Comparison of ENCODE assay signal across 9 mouse cellular contexts in the genomic region with DNA sequence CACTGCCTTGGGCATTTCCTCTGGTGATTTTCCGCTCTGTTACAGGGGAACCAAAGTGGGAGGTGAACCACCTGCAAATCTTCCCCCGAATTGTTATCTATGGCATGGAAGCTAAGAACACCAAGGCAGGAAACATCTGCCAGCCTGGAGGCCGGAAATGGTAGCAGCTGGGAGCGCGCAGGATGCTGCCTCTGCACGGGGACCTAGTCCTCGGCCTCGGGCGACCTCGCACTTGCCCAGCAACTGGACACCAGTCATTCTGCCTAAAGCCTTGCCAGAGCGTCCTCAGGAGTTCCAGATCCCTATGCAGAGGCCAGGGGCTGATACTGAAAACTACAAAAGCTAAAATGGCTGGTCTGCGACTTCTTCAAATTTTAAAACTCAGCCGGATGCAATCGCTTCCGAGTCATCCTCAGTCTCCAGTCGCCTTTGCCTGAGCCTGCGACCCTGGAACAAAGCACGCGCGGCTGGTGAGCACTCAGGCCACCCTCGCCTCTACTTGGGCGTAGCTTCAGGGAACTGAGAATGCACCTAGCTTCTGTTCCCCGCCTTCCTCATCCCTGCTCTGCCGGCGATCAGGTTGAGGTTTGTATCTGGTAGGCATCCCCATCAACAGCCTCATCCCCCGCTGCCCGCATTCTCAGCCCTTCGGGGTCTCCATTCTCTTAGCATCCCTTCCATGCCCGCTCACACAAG. TPM values are rescaled to one million over a fixed set of nuclear protein-coding genes. Genes with fewer than 3 reads are reported as not detected.
DNase-seq lines count a peak whose midpoint lies in the region; ATAC-seq lines count a peak whose summit lies in the region.
"Had no signal": no experiment of that assay in that cellular context is flagged by ENCODE, and none has a peak within 500 bp of the region (broad histone marks: within the 10 kb centered on the region; RNA-seq: fewer than 3 reads in every experiment).

No protein-coding gene starts in this region.

- 3% methylated on average over 29 of the region's 29 CpGs for WGBS in embryonic facial prominence, embryonic 13.5 days
- WGBS in hindbrain, embryonic 11.5 days = 3% methylated on average over 29 of the region's 29 CpGs
- 4% methylated on average over 29 of the region's 29 CpGs for WGBS in limb, embryonic 10.5 days
- 2% methylated on average over 29 of the region's 29 CpGs for WGBS in neural tube, embryonic 13.5 days

- 0 out of 2 replicates have a peak, but pooled peaks have one; percentile 26 for ATAC-seq in embryonic facial prominence, embryonic 13.5 days (ENCODE audit: insufficient number of reproducible peaks, insufficient read depth, low FRiP score, low TSS enrichment, low read depth)
- peak; percentile 41 for ATAC-seq in hindbrain, embryonic 11.5 days (ENCODE audit: low FRiP score)
- ATAC-seq in neural tube, embryonic 13.5 days (ENCODE audit: low read depth) = peak; percentile 13

- intact Hi-C loops in gastrocnemius, postnatal 14 days (cut with DNase I; ENCODE audit: low total_unique reads) = no loop called here
- intact Hi-C loops in gastrocnemius, postnatal 36 days (cut with DNase I) = no loop called here

- no peaks in the 10 kb centered on the region for H3K36me3 ChIP-seq in embryonic facial prominence, embryonic 13.5 days
- no peaks in the 10 kb centered on the region for H3K36me3 ChIP-seq in hindbrain, embryonic 11.5 days (ENCODE audit: control insufficient read depth, insufficient read depth, low read length)
- H3K36me3 ChIP-seq in limb, embryonic 10.5 days = no peaks in the 10 kb centered on the region
- H3K36me3 ChIP-seq in neural tube, embryonic 13.5 days = no peaks in the 10 kb centered on the region

- peak overlapping the region; percentile 47 for H3K4me3 ChIP-seq in embryonic facial prominence, embryonic 13.5 days
- peak overlapping the region; percentile 50 for H3K4me3 ChIP-seq in hindbrain, embryonic 11.5 days (ENCODE audit: low read depth, low read length)
- H3K4me3 ChIP-seq in limb, embryonic 10.5 days = peak overlapping the region; percentile 58
- H3K4me3 ChIP-seq in neural tube, embryonic 13.5 days = peak overlapping the region; percentile 76

- H3K4me2 ChIP-seq in embryonic facial prominence, embryonic 13.5 days = peak overlapping the region; percentile 88
- H3K4me2 ChIP-seq in hindbrain, embryonic 11.5 days (replicated peaks; ENCODE audit: low read depth, low read length) = peak overlapping the region; percentile 83
- peak overlapping the region; percentile 74 for H3K4me2 ChIP-seq in neural tube, embryonic 13.5 days

- no peaks in the 10 kb centered on the region for H3K9me3 ChIP-seq in embryonic facial prominence, embryonic 13.5 days
- H3K9me3 ChIP-seq in hindbrain, embryonic 11.5 days (ENCODE audit: control insufficient read depth, low read length) = no peaks in the 10 kb centered on the region
- no peaks in the 10 kb centered on the region for H3K9me3 ChIP-seq in limb, embryonic 10.5 days (replicated peaks)
- no peaks in the 10 kb centered on the region for H3K9me3 ChIP-seq in neural tube, embryonic 13.5 days

- H3K4me1 ChIP-seq in embryonic facial prominence, embryonic 13.5 days = peaks cover 17% of the 10 kb centered on the region
- H3K4me1 ChIP-seq in hindbrain, embryonic 11.5 days (replicated peaks; ENCODE audit: control insufficient read depth, insufficient read depth, low read length) = no peaks in the 10 kb centered on the region
- peaks cover 26% of the 10 kb centered on the region for H3K4me1 ChIP-seq in limb, embryonic 10.5 days
- peaks cover 26% of the 10 kb centered on the region for H3K4me1 ChIP-seq in neural tube, embryonic 13.5 days (replicated peaks)

- H3K27me3 ChIP-seq in embryonic facial prominence, embryonic 13.5 days = peaks cover 35% of the 10 kb centered on the region
- no peaks in the 10 kb centered on the region for H3K27me3 ChIP-seq in hindbrain, embryonic 11.5 days (ENCODE audit: control insufficient read depth, insufficient read depth, low read length)
- peaks cover 34% of the 10 kb centered on the region for H3K27me3 ChIP-seq in limb, embryonic 10.5 days (ENCODE audit: low read depth, poor library complexity, severe bottlenecking)
- H3K27me3 ChIP-seq in neural tube, embryonic 13.5 days = no peaks in the 10 kb centered on the region
- H3K27me3 ChIP-seq: CH12.LX had no signal

- H3K27ac ChIP-seq in embryonic facial prominence, embryonic 13.5 days = no peak overlapping the region
- H3K27ac ChIP-seq in hindbrain, embryonic 11.5 days (ENCODE audit: low read depth, low read length) = peak overlapping the region; percentile 68
- peak overlapping the region; percentile 70 for H3K27ac ChIP-seq in limb, embryonic 10.5 days
- H3K27ac ChIP-seq in neural tube, embryonic 13.5 days (replicated peaks) = peak overlapping the region; percentile 95

- peak overlapping the region; percentile 54 for H3K9ac ChIP-seq in embryonic facial prominence, embryonic 13.5 days
- H3K9ac ChIP-seq in hindbrain, embryonic 11.5 days (ENCODE audit: low read depth, low read length) = peak overlapping the region; percentile 73
- H3K9ac ChIP-seq in neural tube, embryonic 13.5 days = peak overlapping the region; percentile 90

- DNase-seq in gastrocnemius, postnatal 14 days = peak; percentile 8
- DNase-seq in gastrocnemius, postnatal 36 days = no peak
- DNase-seq in R1 (ENCODE audit: low read depth, low spot score) = peak; percentile 12
- DNase-seq in hindbrain, embryonic 11.5 days (ENCODE audit: low spot score) = peak; percentile 69
- peak; percentile 58 for DNase-seq in limb, embryonic 10.5 days (ENCODE audit: low spot score)
- DNase-seq in urinary bladder, postnatal 10 days (ENCODE audit: low spot score) = no peak

RNA-seq across cellular contexts. Expression of a gene that starts 2.2 kb away (rescaled TPM):
- total RNA-seq in gastrocnemius, postnatal 14 days (2021) = under 1 TPM; 0.14 to 0.18 TPM
- total RNA-seq in gastrocnemius, postnatal 36 days (2021) = under 1 TPM in 1 of 2 experiments, not detected in 1; 0.05 TPM
- 3.7 and 3.8 TPM in 2 replicates for polyA plus RNA-seq in embryonic facial prominence, embryonic 13.5 days (2015; fragmentation: Nextera tagmentation; extraction: Ambion mirVana)
- polyA plus RNA-seq in hindbrain, embryonic 11.5 days (2014; fragmentation: Nextera tagmentation; extraction: Ambion mirVana) = 20.7 and 37.2 TPM in 2 replicates
- polyA plus RNA-seq in limb, embryonic 10.5 days (2016; fragmentation: Nextera tagmentation; extraction: Ambion mirVana) = 3.1 and 4.1 TPM in 2 replicates
- 89.1 and 103 TPM in 2 replicates for polyA plus RNA-seq in neural tube, embryonic 13.5 days (2015; fragmentation: Nextera tagmentation; extraction: Ambion mirVana)
- total RNA-seq: CH12.LX had no signal

Comparison
In these comparisons a context has a peak if more than half of its experiments do, and no peak if none do; other contexts are left out.
1. DNase-seq: peak in gastrocnemius, postnatal 14 days (single experiment), R1 (single experiment), hindbrain, embryonic 11.5 days (single experiment) and limb, embryonic 10.5 days (single experiment); none in gastrocnemius, postnatal 36 days (0 of 2) and urinary bladder, postnatal 10 days (single experiment).
2. Peak in every context shown above with its lines, with median percentiles within 50 percentile points of each other: ATAC-seq, H3K4me2 ChIP-seq, H3K4me3 ChIP-seq and H3K9ac ChIP-seq.